Mouse (Mus musculus): Measurements from ENCODE around the gene Tex10. TPM values are rescaled to one million over a fixed set of nuclear protein-coding genes. Genes with fewer than 3 reads are reported as not detected.

Tex10 gene
- total and polyA plus RNA-seq, 2 experiments, result 4.0 to 9.6 TPM

GRCm38 (mm10) chr4:48473651-48474011, 372 bp upstream of the Tex10 start:
- DNase-seq (ENCODE audit: extremely low read depth, low read depth, low spot score), result no peak
- 75% methylated on average over 2 of the region's 2 CpGs for WGBS
- H3K27ac ChIP-seq (replicated peaks; ENCODE audit: insufficient read depth, low read depth, low read length), result no peak overlapping the region

GRCm38 (mm10) chr4:48472052-48472791, 1.0 kb downstream of the Tex10 start:
- DNase-seq (ENCODE audit: extremely low read depth, low read depth, low spot score), result peak; percentile 31
- H3K4me1 ChIP-seq (ENCODE audit: control insufficient read depth, insufficient read depth, low read length), result peaks cover 12% of the 10 kb centered on the region
- TF ChIP-seq CTCF (IDR thresholded peaks at IDR 0.05; ENCODE audit: low read depth, low read length) (no peak), POLR2A (IDR thresholded peaks at IDR 0.05; ENCODE audit: extremely low read depth, insufficient read depth, low read length) (no peak)
- H3K4me3 ChIP-seq (ENCODE audit: insufficient read depth, low read depth, low read length), result peak overlapping the region; percentile 88
- H3K79me2 ChIP-seq (ENCODE audit: control insufficient read depth, insufficient read depth, low read length), result peaks cover 9% of the 10 kb centered on the region
- no peak overlapping the region for H3K27ac ChIP-seq (replicated peaks; ENCODE audit: insufficient read depth, low read depth, low read length)
- H3K27me3 ChIP-seq (ENCODE audit: control insufficient read depth, insufficient read depth, low read length), result no peaks in the 10 kb centered on the region
- H3K9ac ChIP-seq (ENCODE audit: low read depth, low read length), result peak overlapping the region; percentile 85
- 9% methylated on average over 12 of the region's 12 CpGs for WGBS
- peaks cover 11% of the 10 kb centered on the region for H3K36me3 ChIP-seq (ENCODE audit: control insufficient read depth, insufficient read depth, low read length)

More at GRCm38 (mm10) chr4:48473651-48474011, 372 bp upstream of the Tex10 start:
- Histone ChIP-seq H3K79me2 (ENCODE audit: control insufficient read depth, insufficient read depth, low read length) (peaks cover 9% of the 10 kb centered on the region), H3K9ac (ENCODE audit: low read depth, low read length) (no peak overlapping the region), H3K4me3 (ENCODE audit: insufficient read depth, low read depth, low read length) (peak overlapping the region; percentile 88), H3K36me3 (ENCODE audit: control insufficient read depth, insufficient read depth, low read length) (peaks cover 2% of the 10 kb centered on the region; the same call in 1 of the 2 replicates), H3K4me1 (ENCODE audit: control insufficient read depth, insufficient read depth, low read length) (peaks cover 12% of the 10 kb centered on the region), H3K27me3 (ENCODE audit: control insufficient read depth, insufficient read depth, low read length) (no peaks in the 10 kb centered on the region)
- TF ChIP-seq CTCF (IDR thresholded peaks at IDR 0.05; ENCODE audit: low read depth, low read length) (no peak), POLR2A (IDR thresholded peaks at IDR 0.05; ENCODE audit: extremely low read depth, insufficient read depth, low read length) (no peak)

GRCm38 (mm10) chr4:48470977-48471376, 2.3 kb downstream of the Tex10 start:
- DNase-seq (ENCODE audit: extremely low read depth, low read depth, low spot score), result no peak
- 81% methylated on average over 1 of the region's 1 CpGs for WGBS
- no peak overlapping the region for H3K27ac ChIP-seq (replicated peaks; ENCODE audit: insufficient read depth, low read depth, low read length)
- no peak overlapping the region for H3K9ac ChIP-seq (ENCODE audit: low read depth, low read length)
- TF ChIP-seq CTCF (IDR thresholded peaks at IDR 0.05; ENCODE audit: low read depth, low read length) (no peak), POLR2A (IDR thresholded peaks at IDR 0.05; ENCODE audit: extremely low read depth, insufficient read depth, low read length) (no peak)
- H3K4me1 ChIP-seq (ENCODE audit: control insufficient read depth, insufficient read depth, low read length), result peaks cover 12% of the 10 kb centered on the region
- peaks cover 18% of the 10 kb centered on the region for H3K36me3 ChIP-seq (ENCODE audit: control insufficient read depth, insufficient read depth, low read length)
- H3K27me3 ChIP-seq (ENCODE audit: control insufficient read depth, insufficient read depth, low read length), result no peaks in the 10 kb centered on the region
- H3K79me2 ChIP-seq (ENCODE audit: control insufficient read depth, insufficient read depth, low read length), result peaks cover 9% of the 10 kb centered on the region
- no peak overlapping the region for H3K4me3 ChIP-seq (ENCODE audit: insufficient read depth, low read depth, low read length)

DNA sequence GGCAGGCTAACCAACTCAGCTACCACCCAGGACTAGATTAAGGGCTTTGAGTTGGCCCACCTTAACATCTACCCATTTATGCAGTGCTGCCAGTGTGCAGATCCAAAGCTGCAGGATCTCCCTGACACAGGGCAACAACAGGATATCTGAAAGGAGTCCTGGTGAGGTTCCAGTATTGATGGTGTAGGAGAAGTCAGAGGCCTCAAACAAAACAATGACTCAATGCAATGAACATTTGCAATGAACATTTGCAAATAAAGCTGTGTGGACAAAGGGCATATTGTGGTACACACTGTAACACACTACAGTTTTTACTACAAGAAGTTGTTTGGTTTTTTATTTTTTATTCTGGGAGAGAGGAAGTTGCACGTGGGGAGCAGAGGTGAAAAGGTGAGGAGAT, 12.2 kb downstream of the Tex10 start:
- no peak for TF ChIP-seq CTCF (IDR thresholded peaks at IDR 0.05; ENCODE audit: low read depth, low read length)
- no peak for TF ChIP-seq POLR2A (IDR thresholded peaks at IDR 0.05; ENCODE audit: extremely low read depth, insufficient read depth, low read length)
- Histone ChIP-seq H3K9ac (ENCODE audit: low read depth, low read length) (no peak overlapping the region), H3K79me2 (ENCODE audit: control insufficient read depth, insufficient read depth, low read length) (no peaks in the 10 kb centered on the region), H3K4me1 (ENCODE audit: control insufficient read depth, insufficient read depth, low read length) (no peaks in the 10 kb centered on the region), H3K36me3 (ENCODE audit: control insufficient read depth, insufficient read depth, low read length) (peaks cover 32% of the 10 kb centered on the region), H3K27ac (replicated peaks; ENCODE audit: insufficient read depth, low read depth, low read length) (no peak overlapping the region), H3K4me3 (ENCODE audit: insufficient read depth, low read depth, low read length) (no peak overlapping the region), H3K27me3 (ENCODE audit: control insufficient read depth, insufficient read depth, low read length) (no peaks in the 10 kb centered on the region)
- 51% methylated on average over 1 of the region's 1 CpGs for WGBS
- no peak for DNase-seq (ENCODE audit: extremely low read depth, low read depth, low spot score)

- peaks cover 39% of the 10 kb centered on the region for H3K36me3 ChIP-seq (ENCODE audit: control insufficient read depth, insufficient read depth, low read length)
Measured at GRCm38 (mm10) chr4:48458436-48458835, 14.8 kb downstream of the Tex10 start.

GRCm38 (mm10) chr4:48454106-48454773, 19.0 kb downstream of the Tex10 start:
- Histone ChIP-seq H3K4me3 (ENCODE audit: insufficient read depth, low read depth, low read length) (no peak overlapping the region), H3K36me3 (ENCODE audit: control insufficient read depth, insufficient read depth, low read length) (peaks cover 37% of the 10 kb centered on the region), H3K27me3 (ENCODE audit: control insufficient read depth, insufficient read depth, low read length) (no peaks in the 10 kb centered on the region), H3K27ac (replicated peaks; ENCODE audit: insufficient read depth, low read depth, low read length) (no peak overlapping the region), H3K4me1 (ENCODE audit: control insufficient read depth, insufficient read depth, low read length) (no peaks in the 10 kb centered on the region), H3K9ac (ENCODE audit: low read depth, low read length) (no peak overlapping the region), H3K79me2 (ENCODE audit: control insufficient read depth, insufficient read depth, low read length) (no peaks in the 10 kb centered on the region)
- no peak for TF ChIP-seq POLR2A (IDR thresholded peaks at IDR 0.05; ENCODE audit: extremely low read depth, insufficient read depth, low read length)
- no peak for TF ChIP-seq CTCF (IDR thresholded peaks at IDR 0.05; ENCODE audit: low read depth, low read length)
- 98% methylated on average over 2 of the region's 2 CpGs for WGBS
- no peak for DNase-seq (ENCODE audit: extremely low read depth, low read depth, low spot score)

More at GRCm38 (mm10) chr4:48458436-48458835, 14.8 kb downstream of the Tex10 start:
- H3K4me1 ChIP-seq (ENCODE audit: control insufficient read depth, insufficient read depth, low read length), result no peaks in the 10 kb centered on the region
- no peak overlapping the region for H3K27ac ChIP-seq (replicated peaks; ENCODE audit: insufficient read depth, low read depth, low read length)
- DNase-seq (ENCODE audit: extremely low read depth, low read depth, low spot score), result no peak
- TF ChIP-seq POLR2A (IDR thresholded peaks at IDR 0.05; ENCODE audit: extremely low read depth, insufficient read depth, low read length), result no peak
- TF ChIP-seq CTCF (IDR thresholded peaks at IDR 0.05; ENCODE audit: low read depth, low read length), result no peak
- no peaks in the 10 kb centered on the region for H3K79me2 ChIP-seq (ENCODE audit: control insufficient read depth, insufficient read depth, low read length)
- H3K4me3 ChIP-seq (ENCODE audit: insufficient read depth, low read depth, low read length), result no peak overlapping the region
- WGBS, result 96% methylated on average over 6 of the region's 6 CpGs
- H3K27me3 ChIP-seq (ENCODE audit: control insufficient read depth, insufficient read depth, low read length), result no peaks in the 10 kb centered on the region
- H3K9ac ChIP-seq (ENCODE audit: low read depth, low read length), result no peak overlapping the region

Measured in liver, adult 2 months (tissue).